ENCODE assay signal across 22 mouse cellular contexts in the genomic region with DNA sequence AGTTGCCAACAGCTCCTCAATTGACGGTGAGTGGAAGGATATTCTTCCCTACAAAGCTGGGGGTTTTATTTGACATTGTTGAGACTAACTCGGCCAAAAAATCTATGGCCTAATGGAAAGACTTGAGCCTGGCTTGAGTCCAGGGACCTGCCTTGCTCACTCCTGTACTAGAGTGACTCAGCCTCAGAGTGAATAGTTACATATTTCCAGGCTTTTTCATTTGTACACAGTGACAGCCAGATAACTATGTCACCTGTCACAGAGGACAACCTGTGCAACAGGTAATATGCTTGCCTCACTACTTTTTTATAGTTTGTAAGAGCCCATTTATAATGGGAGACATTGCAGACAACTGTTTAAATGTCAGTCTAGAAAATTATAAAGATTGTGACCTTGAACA.
"Had no signal": no experiment of that assay in that cellular context is flagged by ENCODE, and none has a peak within 500 bp of the region (broad histone marks: within the 10 kb centered on the region; RNA-seq: fewer than 3 reads in every experiment).

No protein-coding gene starts in this region.

- H3K4me2 ChIP-seq: heart, embryonic 11.5 days; heart, embryonic 13.5 days; heart, embryonic 15.5 days; hindbrain, embryonic 13.5 days; hindbrain, embryonic 15.5 days; limb, embryonic 12.5 days; liver, embryonic 11.5 days had no signal

- ATAC-seq: hindbrain, postnatal 0 days had no signal

- H3K4me1 ChIP-seq: heart, embryonic 13.5 days; heart, embryonic 15.5 days; hindbrain, embryonic 13.5 days; hindbrain, embryonic 15.5 days; limb, embryonic 10.5 days; limb, embryonic 12.5 days had no signal

- H3K9me3 ChIP-seq: heart, embryonic 13.5 days; heart, embryonic 15.5 days; hindbrain, embryonic 13.5 days; hindbrain, embryonic 15.5 days; limb, embryonic 10.5 days; limb, embryonic 12.5 days had no signal

- H3K36me3 ChIP-seq: heart, embryonic 13.5 days; heart, embryonic 15.5 days; hindbrain, embryonic 13.5 days; hindbrain, embryonic 15.5 days; limb, embryonic 10.5 days; limb, embryonic 12.5 days had no signal

- H3K27ac ChIP-seq: heart, adult 2 months; heart, embryonic 13.5 days; heart, embryonic 15.5 days; hindbrain, embryonic 13.5 days; hindbrain, embryonic 15.5 days; hindbrain, postnatal 0 days; left cerebral cortex, adult 2 months; limb, embryonic 10.5 days; limb, embryonic 12.5 days had no signal

- H3K4me3 ChIP-seq: heart, adult 2 months; heart, embryonic 13.5 days; heart, embryonic 15.5 days; hindbrain, embryonic 13.5 days; hindbrain, embryonic 15.5 days; layer of hippocampus, adult 2 months; left cerebral cortex, adult 2 months; limb, embryonic 10.5 days; limb, embryonic 12.5 days had no signal

- H3K9ac ChIP-seq: heart, embryonic 13.5 days; heart, embryonic 15.5 days; hindbrain, embryonic 13.5 days; hindbrain, embryonic 15.5 days; limb, embryonic 12.5 days had no signal

- H3K27me3 ChIP-seq: heart, embryonic 13.5 days; heart, embryonic 15.5 days; hindbrain, embryonic 13.5 days; hindbrain, embryonic 15.5 days; limb, embryonic 12.5 days had no signal

- DNase-seq: gastrocnemius, postnatal 14 days; gastrocnemius, postnatal 36 days; heart, adult 11 months; heart, adult 2 months; heart, postnatal 14 days; heart, postnatal 36 days; kidney, adult 18-20 months; kidney, adult 8-10 months; kidney, postnatal 10 days; kidney, postnatal 25 days; liver had no signal
